Mouse (Mus musculus) liver, embryonic 11.5 days (tissue): ENCODE data around the gene Eif3j1. TPM values are rescaled to one million over a fixed set of nuclear protein-coding genes. Genes with fewer than 3 reads are reported as not detected.
"Not testable (repeated sequence)": the region's sequence is repeated elsewhere in the genome, so short reads cannot be mapped to it uniquely, and the experiment has no call there.

Source experiments
- ATAC-seq: fragments of 200-750 bp; cut with Nextera tagmentation; replicated peaks from 2 replicates; pipeline ENCODE4 v1.8.0; 2017; ENCODE audit warnings: moderate number of reproducible peaks, mild to moderate bottlenecking, moderate TSS enrichment, moderate library complexity; ENCODE audit not compliant: low FRiP score
- DNase-seq: peaks from one replicate; pipeline ENCODE4 v3.0.0-alpha.2; 2017; ENCODE audit warnings: low spot score
- H3K27ac ChIP-seq: fragments of 300-500 bp; sonication (generic); 2 replicates; pipeline ENCODE4 v1.5.1; 2014; ENCODE audit warnings: mild to moderate bottlenecking, low read depth, low read length, control low read depth
- H3K27me3 ChIP-seq: fragments of 300-500 bp; sonication (generic); replicated peaks from 2 replicates; pipeline ENCODE4 v1.6.1; 2014; ENCODE audit warnings: low read length, mixed read lengths; ENCODE audit not compliant: control insufficient read depth, insufficient read depth
- H3K36me3 ChIP-seq: fragments of 300-500 bp; sonication (generic); 2 replicates; pipeline ENCODE4 v1.6.1; 2014; ENCODE audit warnings: mild to moderate bottlenecking, low read length, moderate library complexity, mixed read lengths; ENCODE audit not compliant: control insufficient read depth, insufficient read depth
- H3K4me1 ChIP-seq: fragments of 300-500 bp; sonication (generic); replicated peaks from 2 replicates; pipeline ENCODE4 v1.6.1; 2014; ENCODE audit warnings: low read length, mixed read lengths; ENCODE audit not compliant: control insufficient read depth, insufficient read depth
- H3K4me2 ChIP-seq: fragments of 300-500 bp; sonication (generic); 2 replicates; pipeline ENCODE4 v1.6.1; 2014; ENCODE audit warnings: mild to moderate bottlenecking, control low read depth, moderate library complexity
- H3K4me3 ChIP-seq: fragments of 300-500 bp; sonication (generic); 2 replicates; pipeline ENCODE4 v1.5.1; 2014; ENCODE audit warnings: low read depth, low read length, control low read depth
- H3K9ac ChIP-seq: fragments of 300-500 bp; sonication (generic); 2 replicates; pipeline ENCODE4 v1.6.1; 2014; ENCODE audit warnings: low read depth, low read length, control low read depth
- H3K9me3 ChIP-seq: fragments of 300-500 bp; sonication (generic); 2 replicates; pipeline ENCODE4 v1.6.1; 2016; ENCODE audit warnings: low read length, inconsistent platforms, mixed read lengths; ENCODE audit not compliant: control insufficient read depth
- WGBS: fragments of 180-500 bp; shearing (Covaris S2); extraction: QIAGEN DNeasy Blood & Tissue Kit; methylation state at CpG from one replicate; pipeline ENCODE4 v1.1.7; 2014; 5-methylcytosine and 5-hydroxymethylcytosine counted together
- polyA plus RNA-seq: library from polyadenylated mRNA; unstranded; fragments of >200 nt; fragmentation: Nextera tagmentation; extraction: Ambion mirVana; gene quantifications from 2 replicates; pipeline ENCODE4 v1.2.1, GENCODE M21; 2014

The Eif3j1 gene
- 17.9 and 18.3 TPM in 2 replicates for polyA plus RNA-seq

DNA sequence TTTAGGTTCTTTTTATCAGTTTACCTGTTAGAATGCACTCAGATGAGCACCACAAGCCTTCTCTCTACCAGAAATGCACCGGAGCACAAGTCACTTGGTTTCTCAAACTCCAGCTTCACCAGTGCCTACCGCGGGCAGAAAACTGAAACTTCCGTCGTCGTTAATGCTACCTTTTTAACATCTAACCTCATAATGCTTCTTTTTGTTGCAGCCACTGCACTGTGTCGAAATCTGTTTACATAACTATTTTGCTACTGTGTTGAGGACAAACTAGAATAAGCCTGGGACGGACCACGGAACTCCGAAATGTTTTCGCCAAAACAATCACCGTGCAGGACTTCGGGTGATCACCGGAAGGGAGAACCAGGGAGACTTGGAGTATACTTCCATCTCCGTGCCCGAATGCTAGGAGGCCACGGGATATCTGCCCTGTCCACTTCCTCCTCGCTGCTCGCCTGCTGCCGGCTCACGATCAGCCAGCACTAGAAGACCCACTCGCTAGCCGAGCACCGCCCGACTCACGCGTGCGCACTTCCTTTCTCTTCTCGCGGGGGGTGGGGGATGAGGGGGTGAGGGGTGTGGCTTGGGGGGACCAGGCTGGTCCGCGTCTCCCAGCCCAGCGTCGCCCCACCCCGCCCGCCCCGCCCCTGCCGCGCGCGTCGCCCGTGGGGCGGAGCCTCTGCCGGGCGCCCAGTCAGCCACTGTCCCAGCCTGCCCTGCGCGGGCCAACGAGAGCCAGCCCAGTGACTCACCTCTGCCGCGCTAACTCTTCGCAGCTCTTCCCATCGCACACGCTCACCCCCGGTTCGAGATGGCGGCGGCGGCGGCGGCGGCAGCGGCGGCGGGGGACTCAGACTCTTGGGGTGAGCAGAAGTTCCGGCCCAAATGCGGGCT is at the start of gene Eif3j1:
Eif3j1 (plus strand) TSS at position 685 of the 894 bp plus-strand sequence.
- Histone ChIP-seq H3K36me3 (peaks cover 7% of the 10 kb centered on the region; the same call in 1 of the 2 replicates), H3K9me3 (no peaks in the 10 kb centered on the region), H3K4me3 (peak within 1 kb of the TSS; percentile 82), H3K9ac (peak within 1 kb of the TSS; percentile 91), H3K4me1 (peaks cover 10% of the 10 kb centered on the region), H3K27ac (peak within 1 kb of the TSS; percentile 74), H3K27me3 (no peaks in the 10 kb centered on the region), H3K4me2 (peak within 1 kb of the TSS; percentile 74)
- DNase-seq (peak; percentile 89), ATAC-seq (peak; percentile 98)
- WGBS: under 1% methylated on average over 60 of the region's 67 CpGs

DNA sequence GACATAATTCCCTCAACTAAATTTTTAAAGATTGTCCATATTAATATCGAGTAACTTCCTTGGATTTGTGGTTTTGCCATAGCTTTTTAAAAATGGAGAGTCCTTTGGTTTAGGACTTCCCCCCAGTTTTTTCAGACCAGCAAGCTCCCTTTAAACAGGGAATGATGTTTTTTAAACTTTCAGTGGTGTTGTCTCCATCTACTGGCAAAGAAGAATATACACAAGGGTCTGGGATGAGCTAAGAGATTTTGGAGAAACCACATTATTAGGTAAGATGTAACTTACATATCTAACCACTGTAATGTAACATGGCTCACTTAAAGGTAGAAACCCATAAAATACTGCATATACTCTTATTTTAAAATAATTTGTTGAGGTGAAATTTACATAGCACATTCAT is 32.6 kb upstream of the Eif3j1 start:
- Histone ChIP-seq H3K4me3 (no peak overlapping the region), H3K9me3 (no peaks in the 10 kb centered on the region), H3K9ac (no peak overlapping the region), H3K27me3 (no peaks in the 10 kb centered on the region), H3K36me3 (peaks cover 11% of the 10 kb centered on the region; the same call in 1 of the 2 replicates), H3K4me1 (no peaks in the 10 kb centered on the region), H3K27ac (no peak overlapping the region), H3K4me2 (no peak overlapping the region)
- DNase-seq: no peak
- WGBS: 81% methylated on average over 1 of the region's 1 CpGs
- ATAC-seq: no peak

DNA sequence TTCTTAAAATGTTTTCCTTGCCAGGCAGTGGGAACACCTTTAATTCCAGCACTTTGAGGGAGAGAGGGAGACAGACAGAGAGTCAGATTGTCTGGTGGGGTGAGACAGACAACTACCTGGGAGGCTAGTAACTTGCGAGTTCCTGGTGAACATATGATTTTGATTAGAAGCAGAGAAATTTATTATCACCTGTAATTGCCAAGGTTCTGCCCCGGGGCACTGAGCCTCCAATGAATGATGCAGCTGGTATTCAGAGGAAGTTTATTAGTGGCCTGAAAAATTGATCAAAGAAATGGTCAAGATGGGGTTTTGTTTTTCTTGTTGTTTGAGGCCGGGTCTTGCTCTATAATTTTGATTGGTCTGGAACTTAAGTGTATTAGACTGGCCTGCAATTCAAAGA is 19.5 kb upstream of the Eif3j1 start:
- H3K27me3 ChIP-seq: no peaks in the 10 kb centered on the region
- no peak for DNase-seq
- H3K4me3 ChIP-seq: no peak overlapping the region
- no peak for ATAC-seq
- peaks cover 7% of the 10 kb centered on the region for H3K36me3 ChIP-seq
- no peak overlapping the region for H3K27ac ChIP-seq
- H3K4me1 ChIP-seq: no peaks in the 10 kb centered on the region
- H3K9ac ChIP-seq: no peak overlapping the region
- 90% methylated on average over 3 of the region's 3 CpGs for WGBS
- no peak overlapping the region for H3K4me2 ChIP-seq
- no peaks in the 10 kb centered on the region for H3K9me3 ChIP-seq

DNA sequence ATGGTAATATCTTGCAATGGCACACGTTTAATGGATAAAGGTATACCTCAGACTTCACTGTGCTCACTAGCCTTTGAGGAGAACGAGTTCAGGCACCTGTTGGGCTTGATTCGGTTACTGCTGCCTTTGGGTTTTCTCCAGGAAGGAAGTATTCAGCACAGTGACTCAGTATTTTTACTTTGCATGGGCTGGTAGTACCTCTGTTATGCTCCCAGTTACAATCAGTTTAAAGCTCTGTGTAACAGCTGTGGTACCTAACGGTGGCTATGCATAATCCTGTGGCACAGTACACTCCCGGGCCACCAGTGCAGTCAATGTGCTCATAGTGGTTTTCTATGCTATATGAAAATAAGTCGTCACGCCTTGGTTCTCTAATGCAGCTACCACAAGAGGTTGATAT is 16.9 kb upstream of the Eif3j1 start:
- Histone ChIP-seq H3K4me3 (no peak overlapping the region), H3K27me3 (no peaks in the 10 kb centered on the region), H3K4me2 (no peak overlapping the region), H3K9ac (no peak overlapping the region), H3K4me1 (no peaks in the 10 kb centered on the region), H3K27ac (no peak overlapping the region), H3K36me3 (peaks cover 9% of the 10 kb centered on the region), H3K9me3 (no peaks in the 10 kb centered on the region)
- WGBS: 84% methylated on average over 7 of the region's 7 CpGs
- DNase-seq: no peak
- no peak for ATAC-seq

DNA sequence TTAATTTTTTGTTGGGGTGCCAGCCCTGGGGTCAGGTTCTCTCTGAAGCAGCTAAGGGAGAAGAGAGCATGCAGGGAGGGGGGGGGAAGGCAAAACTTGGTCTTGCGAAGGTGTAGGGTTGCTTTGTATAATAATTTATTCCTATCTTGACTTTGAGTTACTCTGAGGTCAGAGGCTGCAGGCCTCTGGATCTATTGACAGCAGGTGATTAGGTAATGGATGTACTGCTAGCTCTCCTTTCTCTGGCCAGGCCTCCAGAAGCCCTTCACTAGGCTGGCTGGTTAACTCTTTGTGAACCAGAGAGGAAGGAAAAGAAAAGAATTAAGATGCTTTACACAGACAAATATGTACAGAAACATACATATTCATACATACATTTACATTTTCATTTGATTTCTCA is 9.6 kb upstream of the Eif3j1 start:
- WGBS: 39% methylated on average over 1 of the region's 1 CpGs
- H3K27ac ChIP-seq: no peak overlapping the region
- H3K27me3 ChIP-seq: no peaks in the 10 kb centered on the region
- H3K9ac ChIP-seq: no peak overlapping the region
- H3K4me2 ChIP-seq: no peak overlapping the region
- no peak overlapping the region for H3K4me3 ChIP-seq
- H3K36me3 ChIP-seq: peaks cover 2% of the 10 kb centered on the region; the same call in 1 of the 2 replicates
- DNase-seq: no peak
- H3K4me1 ChIP-seq: no peaks in the 10 kb centered on the region
- no peaks in the 10 kb centered on the region for H3K9me3 ChIP-seq
- no peak for ATAC-seq

DNA sequence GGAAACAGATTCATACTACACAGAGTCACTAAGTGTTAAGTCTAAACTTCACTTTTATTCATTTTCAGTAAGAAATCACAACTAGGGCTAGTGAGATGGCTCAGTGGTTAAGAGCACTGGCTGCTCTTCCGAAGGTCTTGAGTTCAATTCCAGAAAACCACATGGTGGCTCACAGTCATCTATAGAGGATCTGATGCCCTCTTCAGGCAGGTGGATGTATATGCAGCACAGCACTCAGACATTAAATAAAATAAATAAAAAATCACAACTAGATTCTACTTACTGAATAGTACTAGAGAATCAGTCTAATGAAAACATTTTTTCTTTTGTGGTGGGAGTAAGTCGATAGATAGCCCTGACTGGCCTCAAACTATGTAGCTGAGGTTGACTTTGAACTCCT is 6.1 kb upstream of the Eif3j1 start:
- DNase-seq (no peak), ATAC-seq (no peak)
- WGBS: 61% methylated on average over 2 of the region's 2 CpGs

DNA sequence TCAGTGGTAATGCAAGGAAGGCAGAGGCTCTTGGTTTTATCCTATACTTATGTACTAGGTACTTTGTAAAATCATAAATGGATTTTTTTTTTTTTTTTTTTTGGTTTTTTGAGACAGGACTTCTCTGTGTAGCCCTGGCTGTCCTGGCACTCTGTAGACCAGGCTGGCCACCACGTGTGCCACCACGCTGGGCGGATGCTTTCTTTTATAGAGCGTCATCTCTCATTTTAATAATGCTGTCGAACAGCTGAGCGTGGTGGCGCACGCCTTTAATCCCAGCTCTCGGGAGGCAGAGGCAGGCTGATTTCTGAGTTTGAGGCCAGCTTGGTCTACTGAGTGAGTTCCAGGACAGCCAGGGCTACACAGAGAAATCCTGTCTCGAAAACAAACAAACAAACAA is 1.3 kb upstream of the Eif3j1 start:
- not testable (repeated sequence) for H3K4me1 ChIP-seq

More for the DNA sequence above, 6.1 kb upstream of the Eif3j1 start:
- no peaks in the 10 kb centered on the region for H3K36me3 ChIP-seq
- no peaks in the 10 kb centered on the region for H3K27me3 ChIP-seq
- H3K27ac ChIP-seq: no peak overlapping the region
- no peaks in the 10 kb centered on the region for H3K4me1 ChIP-seq
- no peak overlapping the region for H3K4me3 ChIP-seq
- no peaks in the 10 kb centered on the region for H3K9me3 ChIP-seq
- no peak overlapping the region for H3K9ac ChIP-seq
- H3K4me2 ChIP-seq: no peak overlapping the region

DNA sequence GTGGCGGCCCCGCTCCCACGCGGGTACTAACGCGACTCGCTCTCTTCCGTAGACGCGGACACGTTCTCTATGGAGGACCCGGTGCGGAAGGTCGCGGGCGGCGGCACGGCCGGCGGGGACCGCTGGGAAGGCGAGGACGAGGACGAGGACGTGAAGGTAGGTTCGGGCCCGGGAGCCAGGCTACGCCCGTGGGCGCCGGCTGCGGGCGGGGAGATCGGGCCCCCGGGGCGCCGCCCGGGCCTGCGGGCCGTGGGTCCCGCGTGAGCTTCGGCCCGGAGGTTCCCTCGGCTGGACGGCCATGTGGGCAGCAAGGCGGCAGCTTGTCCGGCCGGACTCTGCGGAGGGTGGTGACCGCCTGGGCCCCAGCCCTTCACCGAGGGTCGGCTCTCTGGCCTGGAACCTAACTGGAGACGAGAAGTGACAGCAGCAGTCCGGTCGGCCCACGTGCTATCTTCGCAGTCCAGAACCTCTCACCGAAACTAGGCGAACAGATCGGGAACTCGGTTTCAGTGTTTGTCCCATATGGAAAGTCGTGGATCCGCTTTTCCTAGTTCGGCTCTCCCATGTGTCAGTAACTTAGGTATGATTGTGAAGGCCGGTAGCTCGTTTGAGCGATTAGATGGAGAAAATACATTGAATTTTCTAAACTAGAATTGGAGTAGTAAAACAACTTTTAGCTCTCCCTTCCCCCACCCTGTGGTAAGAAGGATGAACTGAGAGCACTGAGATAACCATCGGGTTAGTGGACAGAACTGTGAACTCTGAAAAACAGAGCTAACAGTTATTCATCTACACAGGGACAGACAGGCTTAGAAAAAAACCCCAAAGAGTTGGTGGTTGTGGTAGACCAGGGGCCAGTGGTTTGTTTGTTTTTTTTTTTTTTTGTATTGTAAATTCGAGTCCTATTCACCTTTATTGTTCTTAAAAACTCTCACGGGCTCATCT is 682 bp downstream of the Eif3j1 start:
- Histone ChIP-seq H3K27ac (peak overlapping the region; percentile 74), H3K4me3 (peak overlapping the region; percentile 82), H3K36me3 (peaks cover 11% of the 10 kb centered on the region; the same call in 1 of the 2 replicates), H3K9ac (peak overlapping the region; percentile 91), H3K9me3 (no peaks in the 10 kb centered on the region), H3K4me1 (peaks cover 16% of the 10 kb centered on the region), H3K27me3 (no peaks in the 10 kb centered on the region), H3K4me2 (peak overlapping the region; percentile 57)
- WGBS: 1% methylated on average over 67 of the region's 71 CpGs
- peak; percentile 60 for DNase-seq
- peak; percentile 24 for ATAC-seq

More for the DNA sequence above, 1.3 kb upstream of the Eif3j1 start:
- not testable (repeated sequence) for ATAC-seq, H3K9ac ChIP-seq, H3K9me3 ChIP-seq, DNase-seq, H3K27ac ChIP-seq, H3K36me3 ChIP-seq, H3K27me3 ChIP-seq
- 85% methylated on average over 10 of the region's 10 CpGs for WGBS
- peak overlapping the region; percentile 74 for H3K4me2 ChIP-seq
- H3K4me3 ChIP-seq: peak overlapping the region; percentile 82; the same call in 1 of the 2 replicates
